Mouse (Mus musculus) CD4-positive helper T cell, adult 2 months (primary cell): ENCODE measurements at regions not wholly inside any gene's neighbourhood (a gene's known extent, or its start where the extent isn't known, plus 50 kb on each side); places are given as distances from the start of the nearest gene placed in this dataset.

Experiments used
- DNase-seq: peaks from one replicate; pipeline ENCODE4 v3.0.0-alpha.2; 2012; ENCODE audit warnings: low read depth, missing footprints, low spot score

GRCm38 (mm10) chr4:32177933-32178639 is 60.5 kb upstream of the Bach2 start:
- DNase-seq: no peak

- DNase-seq: peak; percentile 69
Observed at GRCm38 (mm10) chr4:32179707-32180241, 58.8 kb upstream of the Bach2 start.

GRCm38 (mm10) chr4:32183791-32184190 is 54.8 kb upstream of the Bach2 start:
- DNase-seq: no peak

- no peak for DNase-seq
Observed at GRCm38 (mm10) chr4:32185986-32186385, 52.6 kb upstream of the Bach2 start.

- DNase-seq: no peak
Observed at GRCm38 (mm10) chr4:32187154-32187553, 51.5 kb upstream of the Bach2 start.

- no peak for DNase-seq
Observed at GRCm38 (mm10) chr4:32188076-32188475, 50.5 kb upstream of the Bach2 start.

- DNase-seq: no peak
Observed at GRCm38 (mm10) chr4:32188752-32189415, 49.7 kb upstream of the Bach2 start.
